Mouse (Mus musculus) gastrocnemius, adult 2 months (tissue): ENCODE results near the gene Cpox. TPM values are rescaled to one million over a fixed set of nuclear protein-coding genes. Genes with fewer than 3 reads are reported as not detected.

ENCODE experiments used
- DNase-seq: peaks from one replicate; pipeline ENCODE4 v3.0.0; 2022
- H3K27ac ChIP-seq: fragments of 200-600 bp; 2 replicates; pipeline ENCODE4 v1.8.1; 2022; ENCODE audit warnings: mild to moderate bottlenecking
- H3K4me3 ChIP-seq: fragments of 200-600 bp; 2 replicates; pipeline ENCODE4 v1.8.1; 2022; ENCODE audit warnings: mild to moderate bottlenecking, moderate library complexity
- CTCF ChIP-seq: fragments of 200-600 bp; IDR thresholded peaks from 2 replicates; pipeline ENCODE4 v1.8.1; 2022; ENCODE audit warnings: antibody characterized with exemption, mild to moderate bottlenecking, moderate library complexity
- intact Hi-C: fragments of 180-260 bp; cut with DNase I; formaldehyde crosslinking; loops from one replicate; pipeline ENCODE4 v1.15.1; 2025
- microRNA-seq: library from miRNA; unstranded; fragments of <30 nt; microRNA quantifications from one replicate; pipeline ENCODE4 v1.2.0, GENCODE M21; 2021
- total RNA-seq, 2 experiments: library from RNA; stranded (reverse); gene quantifications; 2 replicates each; pipeline ENCODE4 v1.2.3; 2021

Gene Cpox
- total RNA-seq, 2 experiments from 2014 or later: 20.2 to 25.4 TPM

DNA sequence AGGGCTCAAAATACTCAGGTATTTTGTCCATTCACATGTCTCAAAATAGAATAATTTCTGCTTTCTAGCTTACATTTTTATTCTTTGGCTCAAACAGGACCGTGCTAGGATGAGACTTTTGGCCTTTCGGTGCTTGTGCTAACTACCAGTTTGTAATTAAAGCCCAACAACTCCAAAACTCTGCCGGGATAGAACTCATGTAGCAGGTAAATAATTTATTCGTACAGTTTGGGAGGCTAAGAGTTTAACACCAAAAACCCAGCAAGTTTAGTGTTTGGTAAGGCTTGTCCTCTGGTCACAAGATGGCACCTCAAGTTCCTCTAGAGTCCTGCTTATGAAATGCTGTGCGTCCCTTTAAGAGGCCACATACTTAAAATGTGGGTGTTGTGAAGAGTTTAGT, 70.7 kb downstream of the Cpox start:
- no peak for DNase-seq
- no peak for TF ChIP-seq CTCF
- intact Hi-C loops: no loop called here
- Histone ChIP-seq H3K4me3 (no peak overlapping the region), H3K27ac (no peak overlapping the region)

- no peak overlapping the region for H3K4me3 ChIP-seq
- H3K27ac ChIP-seq: no peak overlapping the region
- no peak for DNase-seq
- no peak for TF ChIP-seq CTCF
- intact Hi-C loops: no loop called here
Measured at GRCm38 (mm10) chr16:58746715-58747114, 76.6 kb downstream of the Cpox start.

DNA sequence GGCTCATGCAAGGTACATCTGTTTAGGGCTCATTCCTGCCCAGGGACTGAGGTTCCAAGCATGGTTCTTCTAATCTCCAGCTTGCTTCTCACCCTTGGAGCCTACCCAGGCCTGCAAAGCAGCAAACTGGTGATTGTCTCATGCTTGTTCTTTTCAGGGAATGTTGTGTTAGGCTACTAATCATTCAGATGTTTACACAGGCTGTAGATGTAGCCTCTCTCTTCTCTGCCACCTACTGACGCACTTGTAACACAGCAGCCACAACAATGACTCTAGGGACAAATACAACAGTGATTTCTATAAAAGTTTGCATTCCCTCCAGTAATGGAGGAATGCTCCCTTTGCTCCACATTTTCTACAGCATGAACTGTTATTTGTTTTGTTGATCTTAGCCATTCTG, 81.2 kb downstream of the Cpox start:
- intact Hi-C loops: loop anchor here (5.0 kb wide), 2 partner anchors 124 to 299 kb away; no protein-coding TSS in a partner anchor
- Histone ChIP-seq H3K27ac (no peak overlapping the region), H3K4me3 (no peak overlapping the region)
- DNase-seq: no peak
- peak; percentile 62 for TF ChIP-seq CTCF

GRCm38 (mm10) chr16:58756191-58756590, 86.1 kb downstream of the Cpox start:
- no peak overlapping the region for H3K4me3 ChIP-seq
- H3K27ac ChIP-seq: no peak overlapping the region
- no peak for DNase-seq
- no peak for TF ChIP-seq CTCF
- intact Hi-C loops: no loop called here

DNA sequence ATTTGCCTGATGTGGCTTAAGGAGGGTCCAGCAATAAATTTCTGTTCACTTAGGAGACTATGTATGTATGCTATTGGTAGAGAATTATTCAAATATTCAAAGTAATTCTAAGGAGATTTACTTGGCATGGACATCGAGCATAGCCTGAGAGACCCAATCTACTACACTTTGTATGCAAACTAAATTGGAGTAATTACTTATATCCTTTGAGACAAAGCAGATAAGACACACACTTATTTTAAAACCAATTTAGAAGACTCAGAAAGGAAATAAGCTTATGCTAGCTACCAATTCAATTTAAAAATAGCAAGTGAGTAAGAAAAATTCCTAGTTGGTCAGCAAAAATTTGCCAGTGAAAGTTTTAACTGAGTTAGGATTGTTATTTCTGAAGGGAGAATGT, 93.0 kb downstream of the Cpox start, which contains the start of gene Olfr172:
TSS of gene Olfr172 (minus strand) at position 101 of the 400 bp plus-strand sequence.
- H3K27ac ChIP-seq: no peak within 1 kb of the TSS
- no peak for DNase-seq
- TF ChIP-seq CTCF: no peak
- intact Hi-C loops: no loop called here
- no peak within 1 kb of the TSS for H3K4me3 ChIP-seq

Small RNAs within 50 kb of the gene (microRNA-seq; reads per million reads assigned to microRNA genes)
- not detected for gene Gm27564

Other genes starting within 250 kb of the Cpox start
- 100 to 1,000 TPM; 140 to 170 TPM for gene St3gal6, start 146.0 kb upstream of the Cpox start, total RNA-seq
- not detected for gene Gm813, start 53.3 kb upstream of the Cpox start, total RNA-seq
- not detected for gene E330017A01Rik, start 31.6 kb upstream of the Cpox start, total RNA-seq
- not detected for gene Gpr15, start 48.8 kb downstream of the Cpox start, total RNA-seq
- gene Cldnd1, start 57.6 kb downstream of the Cpox start, total RNA-seq: 10 to 100 TPM; 64.8 to 82.8 TPM
- not detected for gene Olfr172, start 92.9 kb downstream of the Cpox start, total RNA-seq
- not detected for gene Olfr173, start 130.0 kb downstream of the Cpox start, total RNA-seq
- not detected for gene Olfr175-ps1, start 156.5 kb downstream of the Cpox start, total RNA-seq
- gene Olfr177, start 204.5 kb downstream of the Cpox start, total RNA-seq: not detected
- gene Olfr178, start 221.8 kb downstream of the Cpox start, total RNA-seq: not detected